Mouse (Mus musculus): Measurements from ENCODE around the gene Nav1.

Gene Nav1

DNA sequence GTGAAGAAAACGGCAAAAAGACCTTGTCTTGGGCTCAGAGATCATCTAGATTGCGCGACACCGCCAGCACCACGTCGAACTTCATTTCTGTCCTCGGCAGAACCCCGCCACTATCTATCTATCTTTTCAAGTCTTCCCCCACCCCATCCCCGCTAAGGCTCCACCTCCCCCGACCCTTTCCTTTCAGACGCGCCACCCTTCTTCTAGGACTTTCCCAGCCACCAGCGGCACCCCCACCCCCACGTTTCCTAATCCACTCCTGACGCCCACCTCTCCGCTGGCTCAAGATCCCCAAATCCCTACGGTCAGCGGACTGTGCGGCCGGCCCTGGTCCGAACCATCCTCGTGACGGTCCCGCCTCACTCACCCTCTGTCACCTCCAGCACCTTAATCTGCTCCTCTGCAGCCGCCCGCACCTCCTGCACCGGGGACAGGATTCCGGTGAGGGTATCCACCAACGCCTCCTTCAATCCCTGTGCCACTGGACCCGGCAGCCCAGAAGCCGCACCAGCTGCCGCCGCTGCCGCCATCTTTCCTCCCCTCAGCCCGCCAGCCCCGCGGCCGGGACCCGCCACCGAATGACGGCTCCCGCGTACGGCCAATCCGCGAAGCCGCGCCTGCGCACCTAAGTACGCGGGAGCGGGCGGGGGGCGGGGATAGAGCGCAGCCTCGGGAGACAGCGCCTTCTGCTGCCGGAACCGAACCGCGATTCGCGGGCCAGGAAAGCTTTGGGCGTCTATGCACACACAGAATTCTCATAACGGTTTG is 177.0 kb downstream of the Nav1 start, which contains the start of gene Ipo9:
TSS of gene Ipo9 (minus strand) at position 599 of the 768 bp plus-strand sequence.
- DNase-seq, result peak; percentile 76 to 77

DNA sequence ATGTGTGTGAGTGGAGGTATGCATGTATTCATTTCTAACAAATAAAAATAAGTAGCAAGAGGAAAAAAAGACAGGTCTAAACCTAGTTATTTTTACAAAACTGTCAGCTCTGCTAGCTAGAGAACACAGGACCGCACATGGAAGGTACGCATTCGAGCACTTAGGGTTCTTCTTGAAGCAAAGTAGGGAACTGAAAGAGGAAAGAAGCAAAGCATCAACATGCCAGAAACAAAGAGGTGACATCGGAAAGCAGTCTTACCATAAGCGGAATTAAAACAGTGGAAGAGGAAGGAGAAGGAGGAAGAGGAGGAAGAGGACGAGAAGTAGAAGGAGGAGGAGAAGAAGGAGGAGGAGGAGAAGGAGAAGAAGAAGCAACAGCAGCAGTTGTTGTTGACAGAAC is 179.7 kb downstream of the Nav1 start:
- DNase-seq, result no peak

DNA sequence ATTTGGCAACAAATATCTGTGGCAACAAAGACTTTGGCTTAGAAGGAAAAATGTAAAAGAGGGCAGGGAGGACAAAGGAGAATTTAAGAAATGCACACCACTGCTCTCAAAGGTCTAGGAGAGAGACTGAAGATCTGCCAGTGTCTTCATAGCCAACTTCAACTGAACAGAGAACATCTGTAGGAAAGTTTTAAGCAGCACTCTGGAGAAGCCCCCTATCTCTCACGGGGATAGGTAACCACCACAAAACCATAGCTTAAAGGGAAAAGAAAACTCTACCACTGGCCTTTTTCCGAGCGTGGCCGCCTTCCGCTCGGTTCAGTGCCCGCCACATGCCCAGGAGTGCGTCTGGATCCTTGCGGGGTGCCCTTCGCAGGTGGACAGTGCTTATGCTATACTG is 180.4 kb downstream of the Nav1 start:
- DNase-seq, result no peak

DNA sequence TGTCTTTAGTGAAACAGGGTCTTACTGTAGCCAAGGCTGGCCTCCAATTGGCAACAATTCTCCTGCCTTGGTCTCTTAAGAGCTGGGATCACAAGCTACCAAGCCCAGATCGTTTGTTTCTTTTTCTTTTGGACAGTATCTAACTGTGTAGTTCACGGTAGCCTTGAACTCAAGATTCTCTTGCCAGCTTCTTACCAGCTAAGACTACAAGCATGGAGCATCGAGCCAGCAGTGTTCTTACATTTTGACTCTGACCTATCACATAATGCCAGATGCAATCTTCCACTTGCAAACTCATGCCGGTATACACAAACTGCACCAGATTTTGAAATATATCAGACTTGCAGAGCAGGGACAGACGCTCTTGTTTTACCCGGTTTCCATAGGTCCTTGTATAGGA is 184.3 kb downstream of the Nav1 start:
- DNase-seq, result no peak

DNA sequence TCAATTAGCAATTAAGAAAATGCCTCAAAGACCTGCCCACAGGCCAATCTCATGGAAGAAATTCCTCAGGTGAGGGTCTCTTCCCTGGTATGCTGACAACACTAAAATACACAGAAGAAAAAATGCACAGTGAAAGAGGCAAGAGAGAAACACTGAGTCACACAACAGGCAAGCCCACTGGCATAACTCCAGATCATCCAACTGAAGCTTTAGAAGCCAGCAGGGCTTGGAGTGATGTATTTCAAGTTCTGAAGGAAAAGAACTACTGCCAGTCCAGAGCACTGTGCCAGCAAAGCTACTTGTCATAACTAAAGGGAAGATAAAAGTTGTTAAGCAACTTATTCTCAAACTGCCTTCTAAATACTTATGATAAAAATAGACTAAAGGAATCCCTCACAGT is 193.1 kb downstream of the Nav1 start:
- DNase-seq, result no peak

DNA sequence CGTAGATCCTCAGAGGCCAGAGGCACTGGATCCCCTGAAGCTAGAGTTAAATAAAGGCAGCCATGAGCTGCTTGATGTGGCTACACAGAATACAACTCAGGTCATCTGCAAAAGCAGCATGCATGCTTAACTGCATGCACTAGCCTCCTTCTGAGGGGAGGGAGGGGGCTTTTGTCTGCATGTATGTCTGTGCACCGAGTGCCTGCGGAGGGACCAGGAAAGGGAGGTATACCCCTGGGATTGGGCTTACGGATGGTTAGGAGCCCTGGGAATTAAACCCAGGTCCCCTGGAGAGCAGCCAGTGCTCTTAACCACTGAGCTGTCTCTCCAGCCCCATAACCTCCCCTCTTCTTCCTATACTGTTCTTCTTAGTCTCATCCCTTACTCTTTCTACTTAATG is 195.0 kb downstream of the Nav1 start:
- no peak for DNase-seq

DNA sequence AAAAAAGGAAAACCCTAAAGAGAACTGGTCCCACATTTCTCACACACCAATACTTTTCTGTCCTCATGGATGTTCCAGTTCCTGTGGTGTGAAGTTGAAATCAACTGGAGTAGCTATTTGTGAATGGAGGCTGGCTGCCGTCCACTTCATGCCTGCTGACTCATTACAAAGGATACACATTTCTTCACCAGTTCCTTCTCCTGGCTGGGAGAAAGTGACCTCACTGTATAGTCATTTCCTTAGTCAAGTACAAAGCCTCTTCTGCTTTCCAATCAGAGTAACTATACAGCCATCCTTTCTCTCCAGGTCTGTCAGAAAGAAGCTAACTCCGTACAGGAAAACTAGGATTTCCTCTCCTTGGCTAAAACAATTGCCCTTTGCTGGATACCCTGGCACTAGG is 196.1 kb downstream of the Nav1 start:
- DNase-seq, result no peak

DNA sequence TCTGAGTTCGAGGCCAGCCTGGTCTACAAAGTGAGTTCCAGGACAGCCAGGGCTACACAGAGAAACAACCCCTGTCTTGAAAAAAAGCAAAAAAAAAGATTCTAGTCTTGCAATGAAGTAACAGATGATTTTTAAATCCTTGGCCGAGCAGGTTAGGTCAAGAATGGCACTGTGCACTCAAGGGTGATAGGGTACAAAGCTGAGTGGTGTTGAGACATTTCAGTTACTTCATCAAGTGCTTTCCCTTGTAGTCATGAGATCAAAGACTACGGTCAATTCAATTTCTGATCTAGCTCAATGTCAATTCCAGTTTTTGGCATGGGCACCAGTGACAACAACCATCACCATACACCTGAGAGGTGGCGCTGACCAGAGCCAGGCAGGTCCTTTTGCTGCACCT is 198.1 kb downstream of the Nav1 start:
- no peak for DNase-seq

DNA sequence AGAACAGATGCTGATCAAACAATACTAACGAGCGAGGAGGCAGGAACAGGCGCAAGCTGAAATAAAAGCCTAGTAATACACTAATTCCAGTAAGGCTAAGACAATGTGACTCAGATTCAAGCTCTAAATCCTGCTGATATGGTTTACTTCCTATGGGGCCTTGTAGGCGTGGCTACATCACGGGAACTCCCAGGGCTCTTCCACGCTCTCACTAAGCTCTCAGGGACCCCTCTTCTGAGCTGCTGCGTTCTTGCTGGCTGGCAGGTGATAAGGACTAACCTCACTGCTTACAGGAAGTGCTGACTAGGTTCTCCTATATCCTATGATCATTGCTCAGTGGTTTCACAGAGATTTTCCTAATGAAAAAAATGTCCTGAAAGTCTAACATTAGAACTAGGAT is 201.7 kb downstream of the Nav1 start:
- no peak for DNase-seq

DNA sequence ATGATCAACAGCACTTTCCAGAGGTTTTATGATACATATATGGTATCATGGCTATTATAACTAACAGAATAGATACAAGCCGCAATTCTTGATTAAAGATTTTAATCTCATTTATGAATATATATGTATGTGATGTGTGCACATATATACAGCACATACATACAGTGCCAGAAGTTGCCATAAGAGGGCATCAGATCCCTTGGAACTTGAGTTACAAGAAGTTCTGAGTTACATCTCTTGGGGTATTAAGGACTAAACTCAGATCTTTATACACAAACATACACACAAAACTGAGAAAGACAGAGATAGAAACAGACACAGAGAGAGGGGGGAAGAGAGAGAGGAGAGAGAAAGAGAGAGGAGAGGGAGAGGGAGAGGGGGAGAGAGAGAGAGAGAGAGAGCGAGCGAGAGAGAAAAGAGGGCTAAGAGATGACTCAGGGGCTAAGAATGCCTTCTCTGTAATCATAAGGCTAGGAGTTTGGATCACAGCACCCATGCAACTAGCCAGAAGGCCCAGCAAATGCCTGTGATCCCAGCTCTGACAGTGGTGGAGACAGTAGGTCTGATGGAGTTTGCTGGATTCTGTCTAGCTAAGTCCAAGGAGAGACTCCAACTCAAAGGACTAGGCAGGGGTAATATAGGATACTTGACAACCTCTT is 205.5 kb downstream of the Nav1 start:
- no peak for DNase-seq

DNA sequence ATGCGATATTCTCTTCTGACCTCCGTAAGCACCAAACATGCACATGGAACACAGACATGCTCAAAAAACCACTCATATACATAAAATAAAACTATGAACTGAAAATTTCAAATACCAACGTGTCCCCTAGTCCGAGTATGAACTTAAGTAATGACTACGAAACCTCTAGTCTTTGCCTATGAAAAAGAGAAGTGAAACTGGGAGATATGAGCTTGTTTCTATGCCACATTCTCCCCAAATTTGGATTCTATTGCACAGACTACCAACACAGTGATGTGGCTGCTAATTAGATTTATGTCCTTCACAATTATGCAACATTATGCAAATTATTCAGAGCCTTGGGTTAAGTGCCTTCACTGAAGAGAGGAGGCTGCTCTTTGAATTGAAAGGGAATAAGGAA is 207.6 kb downstream of the Nav1 start:
- no peak for DNase-seq

DNA sequence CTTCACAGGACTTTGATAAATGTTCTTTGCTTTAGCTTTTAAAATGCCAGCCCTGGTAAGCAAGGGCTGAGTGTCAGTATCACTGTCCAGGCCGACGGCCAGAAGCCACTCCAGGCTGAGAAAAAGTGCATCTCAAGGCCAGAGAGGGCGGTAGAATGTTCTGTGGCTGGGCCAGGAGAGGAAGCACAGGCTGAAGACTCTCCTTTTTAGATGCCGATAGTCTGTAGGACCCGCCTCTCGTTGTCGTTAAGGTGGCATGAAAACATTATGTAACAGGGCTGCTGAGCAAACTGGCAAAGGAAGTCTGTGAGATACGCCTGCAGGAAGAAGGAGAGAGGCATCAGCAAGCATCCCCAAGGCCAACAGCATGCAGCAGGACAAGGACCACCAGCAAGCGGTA is 221.9 kb downstream of the Nav1 start:
- DNase-seq, result no peak
